Mouse (Mus musculus) heart, postnatal 0 days (tissue): ENCODE results near the gene Paf1. TPM values are rescaled to one million over a fixed set of nuclear protein-coding genes. Genes with fewer than 3 reads are reported as not detected.

Experiments
- ATAC-seq: fragments of 200-750 bp; cut with Nextera tagmentation; 2 replicates; pipeline ENCODE4 v1.8.0; 2017; ENCODE audit warnings: low read depth, moderate number of reproducible peaks, moderate library complexity; ENCODE audit not compliant: insufficient read depth
- DNase-seq: peaks from one replicate; pipeline ENCODE4 v3.0.0-alpha.2; 2016; ENCODE audit warnings: low spot score
- H3K27ac ChIP-seq: fragments of 300-500 bp; sonication (generic); 2 replicates; pipeline ENCODE4 v1.5.1; 2014; ENCODE audit warnings: low read depth, mild to moderate bottlenecking
- H3K27me3 ChIP-seq: fragments of 300-500 bp; sonication (generic); 2 replicates; pipeline ENCODE4 v1.6.1; 2014; ENCODE audit warnings: low read length, mixed read lengths; ENCODE audit not compliant: control insufficient read depth, insufficient read depth
- H3K36me3 ChIP-seq: fragments of 300-500 bp; sonication (generic); replicated peaks from 2 replicates; pipeline ENCODE4 v1.6.1; 2014; ENCODE audit warnings: low read length, mixed read lengths; ENCODE audit not compliant: control insufficient read depth, insufficient read depth
- H3K4me1 ChIP-seq: fragments of 300-500 bp; sonication (generic); 2 replicates; pipeline ENCODE4 v1.6.1; 2014; ENCODE audit warnings: antibody characterized with exemption; ENCODE audit not compliant: control insufficient read depth, insufficient read depth
- H3K4me2 ChIP-seq: fragments of 300-500 bp; sonication (generic); 2 replicates; pipeline ENCODE4 v1.6.1; 2014; ENCODE audit warnings: low read depth, mild to moderate bottlenecking, low read length, moderate library complexity
- H3K4me3 ChIP-seq: fragments of 300-500 bp; sonication (generic); 2 replicates; pipeline ENCODE4 v1.5.1; 2014; ENCODE audit warnings: low read depth, low read length
- H3K9ac ChIP-seq: fragments of 300-500 bp; sonication (generic); replicated peaks from 2 replicates; pipeline ENCODE4 v1.6.1; 2014; ENCODE audit warnings: low read depth, low read length, mixed read lengths
- H3K9me3 ChIP-seq: fragments of 300-500 bp; sonication (generic); replicated peaks from 2 replicates; pipeline ENCODE4 v1.6.1; 2016; ENCODE audit warnings: low read length; ENCODE audit not compliant: control insufficient read depth
- CTCF ChIP-seq: IDR thresholded peaks from 2 replicates; pipeline ENCODE4 v1.5.1; 2016; ENCODE audit warnings: antibody characterized with exemption, control low read depth, low read depth
- EP300 ChIP-seq: IDR thresholded peaks from 2 replicates; pipeline ENCODE4 v1.6.1; 2016; ENCODE audit warnings: antibody characterized with exemption, low read depth
- WGBS: fragments of 180-500 bp; shearing (Covaris S2); extraction: QIAGEN DNeasy Blood & Tissue Kit; methylation state at CpG from one replicate; pipeline ENCODE4 v1.1.7; 2014; 5-methylcytosine and 5-hydroxymethylcytosine counted together
- polyA plus RNA-seq: library from polyadenylated mRNA; unstranded; fragments of >200 nt; fragmentation: Nextera tagmentation; extraction: Ambion mirVana; gene quantifications from 2 replicates; pipeline ENCODE4 v1.2.1, GENCODE M21; 2015
- total RNA-seq: library from RNA; depleted of rRNA; stranded (reverse); fragments of >200 nt; gene quantifications from 2 replicates; pipeline ENCODE4 v1.2.3, GENCODE M21; 2014; ENCODE audit warnings: low replicate concordance

The Paf1 gene
- total and polyA plus RNA-seq, 2 experiments from 2014 or later: 29.8 to 56.5 TPM

GRCm38 (mm10) chr7:28357984-28358383 is 34.8 kb upstream of the Paf1 start:
- ATAC-seq (peak; percentile 56), DNase-seq (peak; percentile 68)
- peaks cover 13% of the 10 kb centered on the region for H3K4me1 ChIP-seq
- peak overlapping the region; percentile 82 for H3K27ac ChIP-seq
- no peak overlapping the region for H3K4me2 ChIP-seq
- no peaks in the 10 kb centered on the region for H3K9me3 ChIP-seq
- H3K4me3 ChIP-seq: no peak overlapping the region
- TF ChIP-seq EP300 (no peak), CTCF (no peak)
- WGBS: 3% methylated on average over 5 of the region's 5 CpGs
- H3K9ac ChIP-seq: no peak overlapping the region
- H3K27me3 ChIP-seq: no peaks in the 10 kb centered on the region
- H3K36me3 ChIP-seq: peaks cover 57% of the 10 kb centered on the region

- peaks cover 53% of the 10 kb centered on the region for H3K36me3 ChIP-seq
- no peak overlapping the region for H3K9ac ChIP-seq
- H3K9me3 ChIP-seq: no peaks in the 10 kb centered on the region
Measured at GRCm38 (mm10) chr7:28358431-28358830, 34.3 kb upstream of the Paf1 start.

GRCm38 (mm10) chr7:28359854-28360253 is 32.9 kb upstream of the Paf1 start:
- H3K4me2 ChIP-seq: no peak overlapping the region
- peaks cover 51% of the 10 kb centered on the region for H3K36me3 ChIP-seq
- H3K9me3 ChIP-seq: no peaks in the 10 kb centered on the region
- no peak overlapping the region for H3K27ac ChIP-seq
- no peak for TF ChIP-seq CTCF
- no peak for TF ChIP-seq EP300
- peaks cover 13% of the 10 kb centered on the region for H3K4me1 ChIP-seq
- DNase-seq (no peak), ATAC-seq (no peak)
- 71% methylated on average over 10 of the region's 10 CpGs for WGBS
- no peak overlapping the region for H3K4me3 ChIP-seq
- no peak overlapping the region; the same call in 1 of the 2 replicates for H3K9ac ChIP-seq
- no peaks in the 10 kb centered on the region for H3K27me3 ChIP-seq

More at GRCm38 (mm10) chr7:28358431-28358830, 34.3 kb upstream of the Paf1 start:
- Histone ChIP-seq H3K4me2 (no peak overlapping the region), H3K27ac (peak overlapping the region; percentile 82), H3K4me3 (no peak overlapping the region), H3K27me3 (no peaks in the 10 kb centered on the region), H3K4me1 (peaks cover 13% of the 10 kb centered on the region)
- DNase-seq: no peak
- WGBS: 54% methylated on average over 7 of the region's 7 CpGs
- TF ChIP-seq CTCF (no peak), EP300 (no peak)
- ATAC-seq: no peak

- Histone ChIP-seq H3K9ac (no peak overlapping the region), H3K4me2 (no peak overlapping the region), H3K4me1 (peaks cover 13% of the 10 kb centered on the region), H3K27me3 (no peaks in the 10 kb centered on the region), H3K27ac (no peak overlapping the region), H3K4me3 (no peak overlapping the region), H3K36me3 (peaks cover 56% of the 10 kb centered on the region), H3K9me3 (no peaks in the 10 kb centered on the region)
- 75% methylated on average over 6 of the region's 6 CpGs for WGBS
- DNase-seq: no peak
- TF ChIP-seq EP300 (no peak), CTCF (no peak)
- ATAC-seq: no peak
Measured at GRCm38 (mm10) chr7:28360291-28360690, 32.5 kb upstream of the Paf1 start.

GRCm38 (mm10) chr7:28361647-28362341 is 31.0 kb upstream of the Paf1 start:
- H3K4me1 ChIP-seq: peaks cover 12% of the 10 kb centered on the region
- no peaks in the 10 kb centered on the region for H3K9me3 ChIP-seq
- WGBS: 86% methylated on average over 20 of the region's 20 CpGs
- H3K4me2 ChIP-seq: no peak overlapping the region
- ATAC-seq (no peak), DNase-seq (no peak)
- H3K27me3 ChIP-seq: no peaks in the 10 kb centered on the region
- H3K36me3 ChIP-seq: peaks cover 70% of the 10 kb centered on the region
- no peak for TF ChIP-seq EP300
- no peak for TF ChIP-seq CTCF
- H3K4me3 ChIP-seq: no peak overlapping the region
- no peak overlapping the region for H3K27ac ChIP-seq
- no peak overlapping the region for H3K9ac ChIP-seq
